Mouse (Mus musculus): ENCODE measurements around the gene Letm1. TPM values are rescaled to one million over a fixed set of nuclear protein-coding genes. Genes with fewer than 3 reads are reported as not detected.

Gene Letm1
- total RNA-seq, 1 experiment from 2014 or later = 22.3 TPM

- no peak for ATAC-seq (replicated peaks; ENCODE audit: low read depth, poor library complexity, severe bottlenecking)
Measured at GRCm38 (mm10) chr5:33715182-33715581, 67.4 kb downstream of the Letm1 start.

DNA sequence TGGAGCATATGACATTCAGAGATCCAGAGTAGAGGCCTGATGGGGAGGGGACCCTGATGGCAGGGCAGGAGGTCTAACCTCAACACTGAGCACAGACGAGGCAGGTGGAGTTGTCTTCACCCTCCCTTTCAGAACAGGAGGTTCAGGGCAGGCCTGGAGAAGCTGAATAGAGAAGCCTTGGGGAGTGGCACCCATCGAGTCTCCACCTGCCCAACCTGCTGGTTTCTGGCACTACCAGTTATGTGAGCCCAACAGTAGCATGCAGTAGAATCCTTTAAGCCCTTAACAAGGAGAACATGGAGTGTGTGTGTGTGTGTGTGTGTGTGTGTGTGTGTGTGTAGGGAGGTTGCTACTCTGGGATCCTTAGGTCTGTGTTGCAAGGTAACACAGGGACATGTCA is 70.1 kb downstream of the Letm1 start:
- no peak for ATAC-seq (replicated peaks; ENCODE audit: low read depth, poor library complexity, severe bottlenecking)

- ATAC-seq (replicated peaks; ENCODE audit: low read depth, poor library complexity, severe bottlenecking) = no peak
Measured at GRCm38 (mm10) chr5:33709037-33709436, 73.6 kb downstream of the Letm1 start.

DNA sequence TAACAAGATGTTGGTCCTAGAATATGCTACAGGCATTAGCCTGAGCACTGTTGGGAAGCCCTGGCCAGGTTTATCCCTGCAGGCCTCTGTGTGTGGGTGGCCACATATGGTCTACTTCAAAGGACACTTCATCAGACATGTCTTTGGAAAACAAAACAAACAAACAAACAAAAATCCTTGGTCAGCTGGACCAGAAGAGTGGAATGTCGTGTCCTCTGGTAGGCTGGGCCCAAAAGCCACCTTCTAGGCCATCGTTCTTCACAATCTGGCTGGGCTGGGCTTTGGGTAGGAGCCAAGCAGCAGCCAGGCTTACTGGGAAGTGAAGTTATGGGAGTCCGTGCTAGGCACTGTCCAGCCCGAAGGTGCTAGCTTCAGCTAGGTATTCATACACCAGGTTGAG is 75.5 kb downstream of the Letm1 start:
- ATAC-seq (replicated peaks; ENCODE audit: low read depth, poor library complexity, severe bottlenecking) = no peak

GRCm38 (mm10) chr5:33706350-33706629 is 76.3 kb downstream of the Letm1 start:
- peak; percentile 67 for ATAC-seq (replicated peaks; ENCODE audit: low read depth, poor library complexity, severe bottlenecking)

DNA sequence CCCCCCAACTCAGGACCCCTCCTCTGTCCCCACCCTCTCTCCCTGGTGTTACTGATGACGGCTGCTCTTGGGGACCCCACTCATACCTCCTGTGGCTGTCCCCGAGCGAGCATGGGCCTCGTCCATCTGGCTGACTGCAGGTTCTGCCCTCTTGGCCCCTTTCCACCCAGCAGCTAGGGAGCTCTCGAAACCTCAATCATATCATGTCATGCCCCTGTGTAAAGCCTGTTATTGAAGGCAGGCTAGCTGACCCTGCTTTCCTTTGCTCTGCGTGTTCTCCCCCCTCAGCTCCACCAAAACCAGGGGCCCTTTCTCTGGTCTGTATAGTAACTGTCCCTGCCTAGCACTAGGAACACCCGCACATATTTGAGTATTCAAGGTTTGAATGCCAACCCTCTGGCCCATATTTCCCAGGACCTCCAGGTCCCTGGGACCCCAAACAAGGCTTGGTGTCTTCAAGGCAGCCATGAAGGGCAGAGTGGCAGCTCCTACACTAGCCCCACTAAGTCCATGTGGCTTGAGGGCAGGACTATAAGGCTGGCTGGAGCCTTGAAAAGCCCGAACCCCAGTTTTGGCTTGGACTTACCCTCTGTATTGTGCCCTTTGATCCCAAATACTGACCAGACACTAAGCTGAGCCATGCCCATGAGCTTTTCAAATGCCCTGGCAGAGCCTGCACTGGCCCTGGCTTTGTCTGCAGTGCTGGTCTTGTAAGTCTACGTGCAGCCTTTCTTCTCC is 76.8 kb downstream of the Letm1 start:
- ATAC-seq (replicated peaks; ENCODE audit: low read depth, poor library complexity, severe bottlenecking) = 0 out of 2 replicates have a peak, but pooled peaks have one; percentile 15

DNA sequence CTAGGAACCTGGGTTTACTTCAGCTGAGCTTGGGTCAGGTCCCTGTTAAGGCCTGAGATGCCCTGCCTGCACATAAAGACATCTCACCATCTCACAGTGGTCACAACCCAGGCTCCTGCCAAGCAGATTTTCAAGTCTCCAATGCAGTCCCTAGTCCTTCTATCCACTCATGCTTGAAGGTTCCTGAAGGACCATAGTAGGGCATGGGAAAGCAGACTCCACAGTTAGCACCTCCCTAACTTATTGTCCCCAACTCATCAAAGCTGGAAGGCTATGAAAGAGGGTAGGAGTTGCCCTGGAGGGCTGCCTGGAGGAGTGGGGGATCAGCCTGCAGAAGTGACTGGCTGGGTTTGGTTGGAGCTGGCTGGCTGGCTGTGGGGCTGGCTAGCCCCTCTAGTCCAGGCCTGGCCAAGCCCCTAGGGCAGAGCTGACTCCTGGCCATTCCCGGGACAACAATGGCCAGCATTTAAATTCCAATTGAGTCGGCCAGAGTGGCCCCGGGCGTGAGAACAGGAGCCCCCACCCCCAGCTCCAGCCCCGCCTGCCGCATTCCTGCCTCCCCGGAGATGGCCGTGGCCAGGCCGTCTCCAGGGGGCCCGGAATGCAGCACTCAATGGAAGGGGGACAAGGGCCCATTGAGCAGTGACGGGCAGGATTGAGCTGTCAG is 77.5 kb downstream of the Letm1 start:
- no peak for ATAC-seq (replicated peaks; ENCODE audit: low read depth, poor library complexity, severe bottlenecking)

GRCm38 (mm10) chr5:33703999-33704398 is 78.6 kb downstream of the Letm1 start:
- ATAC-seq (replicated peaks; ENCODE audit: low read depth, poor library complexity, severe bottlenecking) = no peak

DNA sequence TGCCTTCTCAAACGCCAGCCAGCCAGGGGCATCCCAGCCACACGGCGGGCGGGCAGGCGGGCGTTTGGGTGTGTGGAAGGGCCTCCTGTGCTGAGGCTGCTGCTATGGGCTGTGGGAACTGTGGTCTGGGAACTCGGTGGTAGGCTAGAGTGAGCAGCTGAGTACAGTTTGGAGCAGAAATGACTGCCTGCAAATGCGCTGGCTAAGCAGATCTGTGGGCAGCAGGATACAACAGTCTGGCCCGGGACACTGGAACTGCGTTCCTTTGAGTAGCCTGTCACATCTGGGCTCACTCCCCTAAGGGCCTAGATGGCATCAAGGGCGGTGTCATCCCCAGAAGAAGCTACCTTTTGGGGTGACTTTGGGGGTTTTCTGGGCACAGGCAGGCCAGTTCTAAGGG is 80.8 kb downstream of the Letm1 start:
- ATAC-seq (replicated peaks; ENCODE audit: low read depth, poor library complexity, severe bottlenecking) = no peak

GRCm38 (mm10) chr5:33700010-33700409 is 82.6 kb downstream of the Letm1 start:
- ATAC-seq (replicated peaks; ENCODE audit: low read depth, poor library complexity, severe bottlenecking) = no peak

DNA sequence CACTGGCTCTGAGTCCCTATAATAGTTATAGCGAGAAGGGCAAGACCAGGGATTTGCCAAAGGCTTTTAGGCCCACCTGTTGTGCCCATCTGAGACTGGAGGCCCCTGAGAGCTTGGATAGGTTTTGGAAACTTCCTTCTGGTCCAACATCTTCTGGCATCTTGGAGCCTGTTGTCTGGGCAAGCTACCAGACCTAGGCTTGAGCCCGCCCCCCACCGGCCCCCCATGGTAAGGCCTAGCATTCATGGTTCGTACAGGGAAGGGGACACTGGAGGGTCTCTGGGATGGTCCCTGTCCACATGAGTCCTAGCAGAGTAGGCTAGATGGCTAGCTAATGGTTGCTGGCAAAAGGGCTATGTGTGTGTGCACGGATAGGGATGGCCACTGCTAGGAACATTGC is 83.9 kb downstream of the Letm1 start:
- no peak for ATAC-seq (replicated peaks; ENCODE audit: low read depth, poor library complexity, severe bottlenecking)

DNA sequence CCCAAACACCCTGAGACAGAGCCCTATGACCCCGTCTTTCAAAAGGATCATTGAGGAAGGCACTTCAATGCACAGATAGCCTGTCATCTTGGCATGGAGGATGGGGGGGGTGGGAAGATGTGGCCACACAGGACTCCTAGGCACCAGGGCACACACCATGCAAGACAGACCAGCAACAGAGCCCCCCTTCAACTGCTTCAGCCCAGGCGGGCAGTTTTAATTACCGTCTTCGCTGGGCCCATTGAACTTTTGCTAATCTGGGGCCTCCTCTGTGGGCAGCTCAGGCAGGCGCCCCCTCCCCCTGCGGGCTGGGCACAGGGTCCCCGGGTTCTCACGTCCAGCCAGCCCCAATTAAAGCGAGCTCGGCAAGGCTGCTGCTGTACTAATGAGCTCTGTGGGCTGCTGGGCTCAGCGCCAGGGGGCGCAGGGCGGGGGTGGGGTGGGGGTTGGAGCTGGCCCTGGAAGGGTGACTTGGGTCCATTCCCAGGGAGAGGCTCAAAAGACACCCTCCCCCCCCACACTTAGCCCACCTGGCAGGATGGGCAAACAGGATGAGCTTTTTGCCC is 84.6 kb downstream of the Letm1 start:
- no peak for ATAC-seq (replicated peaks; ENCODE audit: low read depth, poor library complexity, severe bottlenecking)

- no peak for ATAC-seq (replicated peaks; ENCODE audit: low read depth, poor library complexity, severe bottlenecking)
Measured at GRCm38 (mm10) chr5:33697534-33697933, 85.1 kb downstream of the Letm1 start.

- ATAC-seq (replicated peaks; ENCODE audit: low read depth, poor library complexity, severe bottlenecking) = no peak
Measured at GRCm38 (mm10) chr5:33696430-33696829, 86.2 kb downstream of the Letm1 start.

GRCm38 (mm10) chr5:33695718-33696121 is 86.9 kb downstream of the Letm1 start:
- ATAC-seq (replicated peaks; ENCODE audit: low read depth, poor library complexity, severe bottlenecking) = no peak

DNA sequence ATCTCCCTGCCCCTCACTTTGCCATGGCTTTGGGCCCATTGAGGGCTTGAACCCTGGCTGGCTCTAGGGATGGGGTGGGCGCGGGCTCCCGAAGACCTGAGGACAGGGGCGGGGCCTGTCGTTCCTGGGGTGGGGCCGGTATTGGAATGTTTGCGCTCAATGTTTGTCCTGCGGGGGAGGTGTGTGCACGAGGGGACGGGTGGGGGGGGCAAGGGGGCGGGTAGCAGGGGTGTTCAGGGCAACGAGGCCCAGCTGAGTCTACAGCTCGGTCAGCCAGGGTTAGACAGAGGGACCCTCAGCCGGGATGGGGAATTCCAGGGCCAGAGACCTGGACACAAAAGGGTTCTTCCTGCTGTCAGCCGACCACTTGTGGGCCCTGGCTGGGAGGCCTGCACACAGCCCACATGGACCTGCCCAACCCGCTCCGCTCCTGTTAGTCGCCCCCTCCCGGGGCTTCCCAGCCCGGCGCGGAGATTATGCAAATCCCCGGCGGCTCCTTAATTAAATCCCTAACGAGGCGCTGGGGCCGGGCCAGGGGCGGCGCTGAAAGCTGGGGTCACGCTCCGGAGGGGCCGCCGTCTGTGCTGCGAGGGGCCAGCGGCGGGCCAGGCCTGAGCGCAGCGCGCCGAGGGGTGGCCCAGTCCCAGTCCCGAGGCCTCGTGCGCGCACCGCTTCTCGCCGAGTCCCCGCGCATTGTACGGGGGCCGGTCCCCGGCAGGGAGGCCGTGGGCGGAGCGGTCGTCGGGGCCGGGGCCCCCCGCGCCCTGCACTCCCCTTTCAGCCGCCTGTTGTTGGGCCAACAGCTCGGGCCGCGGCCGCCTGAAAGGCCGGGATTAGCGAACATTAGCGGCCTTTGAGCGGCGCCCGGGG is 87.5 kb downstream of the Letm1 start:
- ATAC-seq (replicated peaks; ENCODE audit: low read depth, poor library complexity, severe bottlenecking) = no peak

- ATAC-seq (replicated peaks; ENCODE audit: low read depth, poor library complexity, severe bottlenecking) = no peak
Measured at GRCm38 (mm10) chr5:33694461-33694847, 88.2 kb downstream of the Letm1 start.

DNA sequence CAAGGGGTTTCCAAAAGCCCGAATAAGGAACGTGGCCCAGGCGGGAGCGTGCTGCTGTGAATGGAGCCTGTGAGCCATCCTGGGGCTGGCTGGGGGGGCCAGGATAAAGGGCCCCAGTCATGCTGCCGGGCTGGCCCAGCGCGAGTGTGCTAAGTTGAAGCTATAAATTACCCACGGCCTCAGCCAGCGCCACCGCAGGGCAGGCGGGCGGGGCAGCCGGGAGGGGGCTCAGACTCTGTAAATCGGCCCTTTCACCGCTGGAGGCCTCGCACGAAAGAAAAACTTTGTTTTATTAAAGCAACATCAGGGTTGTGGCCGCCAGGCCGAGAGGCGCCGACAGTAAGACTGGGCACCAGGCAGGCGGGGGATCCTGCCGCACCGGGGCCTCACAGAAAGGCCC is 90.2 kb downstream of the Letm1 start:
- peak; percentile 79 for ATAC-seq (replicated peaks; ENCODE audit: low read depth, poor library complexity, severe bottlenecking)

DNA sequence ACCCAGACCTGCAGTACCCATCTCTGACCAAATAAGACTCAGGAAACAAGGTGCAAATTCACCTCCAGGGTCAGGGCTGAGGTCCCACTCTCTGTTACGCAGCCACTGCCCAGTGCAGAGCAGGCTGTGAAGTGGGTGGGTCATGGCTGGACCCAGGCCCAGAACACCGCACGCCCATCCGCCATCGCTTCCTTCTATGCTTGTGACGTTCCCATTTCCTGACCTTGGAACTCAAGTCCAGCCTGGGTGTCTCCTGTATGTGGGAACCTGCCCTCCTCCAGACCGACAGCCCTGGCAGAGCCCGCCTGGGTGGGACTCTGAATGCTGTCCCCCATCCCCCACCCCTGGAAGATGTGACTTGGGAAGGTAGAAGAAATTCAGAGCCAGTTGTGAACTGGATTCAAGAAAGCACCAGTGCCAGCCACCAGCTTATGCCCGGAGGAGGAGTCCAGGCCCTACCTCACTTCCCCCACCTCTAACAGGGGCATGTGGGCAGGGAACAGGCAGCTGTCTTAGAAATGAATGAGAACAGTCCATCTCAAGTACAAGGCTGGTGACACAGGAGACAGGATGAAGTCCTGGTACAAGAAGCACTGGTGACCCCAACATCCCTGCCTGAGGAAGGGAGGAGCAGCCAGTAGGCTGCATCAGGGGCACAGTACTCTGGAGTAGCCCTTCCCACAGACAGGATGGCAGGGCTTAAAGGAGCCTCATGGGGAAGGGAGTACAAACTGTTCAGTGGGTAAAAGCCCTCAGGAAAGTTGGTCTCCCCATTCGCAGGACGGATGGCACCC is 92.6 kb downstream of the Letm1 start:
- ATAC-seq (replicated peaks; ENCODE audit: low read depth, poor library complexity, severe bottlenecking) = no peak
